Mouse (Mus musculus) liver, postnatal 0 days (tissue): Measurements from ENCODE around the gene Calm1.

Source experiments
- CTCF ChIP-seq: sonication (generic); IDR thresholded peaks from 2 replicates; pipeline ENCODE4 v1.5.1; 2016; ENCODE audit warnings: antibody characterized with exemption, low read depth
- EP300 ChIP-seq: IDR thresholded peaks from 2 replicates; pipeline ENCODE4 v1.6.1; 2016; ENCODE audit warnings: antibody characterized with exemption, low read depth, mild to moderate bottlenecking

- TF ChIP-seq CTCF = peak; percentile 43
- no peak for TF ChIP-seq EP300
Observed at GRCm38 (mm10) chr12:100182676-100183075, 16.6 kb upstream of the Calm1 start.
